ENCODE assay signal across 29 mouse cellular contexts in genomic region chr10:17261825-17262205, GRCm38 (mm10).
DNase-seq lines count a peak whose midpoint lies in the region; ATAC-seq and TF ChIP-seq lines count a peak whose summit lies in the region.
"Had no signal": no experiment of that assay in that cellular context is flagged by ENCODE, and none has a peak within 500 bp of the region (broad histone marks: within the 10 kb centered on the region; RNA-seq: fewer than 3 reads in every experiment).

No protein-coding gene starts in this region.

- H3K9me3 ChIP-seq in intestine, embryonic 15.5 days, result no peaks in the 10 kb centered on the region
- H3K9me3 ChIP-seq in intestine, postnatal 0 days (ENCODE audit: control insufficient read depth), result no peaks in the 10 kb centered on the region
- no peaks in the 10 kb centered on the region for H3K9me3 ChIP-seq in lung, embryonic 14.5 days (ENCODE audit: low read depth, low read length)
- 0 out of 2 replicates have a peak, but pooled peaks cover 9% of the 10 kb centered on the region for H3K9me3 ChIP-seq in limb, embryonic 13.5 days
- H3K9me3 ChIP-seq in heart, embryonic 12.5 days (replicated peaks), result peaks cover 6% of the 10 kb centered on the region
- H3K9me3 ChIP-seq: G1E; limb, embryonic 15.5 days; liver, embryonic 13.5 days had no signal

- no peak for TF ChIP-seq POLR2A in lung, adult 2 months (IDR thresholded peaks at IDR 0.05; ENCODE audit: borderline replicate concordance, extremely low read depth, low read depth, low read length)

- 0 out of 2 replicates have a peak, but pooled peaks cover 3% of the 10 kb centered on the region for H3K4me1 ChIP-seq in intestine, embryonic 15.5 days (replicated peaks)
- H3K4me1 ChIP-seq in intestine, postnatal 0 days (replicated peaks; ENCODE audit: control insufficient read depth, insufficient read depth, low read length), result 0 out of 2 replicates have a peak, but pooled peaks cover 3% of the 10 kb centered on the region
- H3K4me1 ChIP-seq in lung, embryonic 14.5 days (ENCODE audit: insufficient read depth), result peaks cover 5% of the 10 kb centered on the region; the same call in 1 of the 2 replicates
- no peaks in the 10 kb centered on the region for H3K4me1 ChIP-seq in lung, adult 2 months (ENCODE audit: control insufficient read depth, insufficient read depth, low read length)
- peaks cover 31% of the 10 kb centered on the region for H3K4me1 ChIP-seq in limb, embryonic 13.5 days
- no peaks in the 10 kb centered on the region for H3K4me1 ChIP-seq in heart, embryonic 12.5 days (replicated peaks)
- H3K4me1 ChIP-seq: heart, embryonic 13.5 days; liver, embryonic 13.5 days had no signal

- no peaks in the 10 kb centered on the region for H3K27me3 ChIP-seq in intestine, embryonic 15.5 days (replicated peaks)
- no peaks in the 10 kb centered on the region for H3K27me3 ChIP-seq in intestine, postnatal 0 days (replicated peaks; ENCODE audit: control insufficient read depth, insufficient read depth, low read length)
- H3K27me3 ChIP-seq in lung, embryonic 14.5 days (ENCODE audit: insufficient read depth, low read length), result no peaks in the 10 kb centered on the region
- H3K27me3 ChIP-seq in limb, embryonic 13.5 days, result no peaks in the 10 kb centered on the region
- no peaks in the 10 kb centered on the region for H3K27me3 ChIP-seq in heart, embryonic 12.5 days (replicated peaks)
- H3K27me3 ChIP-seq: embryonic facial prominence, embryonic 12.5 days; heart, embryonic 13.5 days; limb, embryonic 15.5 days; liver, embryonic 13.5 days; Patski had no signal

- no peak overlapping the region for H3K4me2 ChIP-seq in intestine, embryonic 15.5 days (replicated peaks)
- no peak overlapping the region for H3K4me2 ChIP-seq in intestine, postnatal 0 days (replicated peaks; ENCODE audit: low read depth)
- H3K4me2 ChIP-seq in lung, embryonic 14.5 days, result no peak overlapping the region
- H3K4me2 ChIP-seq in limb, embryonic 13.5 days (replicated peaks), result no peak overlapping the region
- no peak overlapping the region for H3K4me2 ChIP-seq in heart, embryonic 12.5 days
- H3K4me2 ChIP-seq: embryonic facial prominence, embryonic 12.5 days; heart, embryonic 13.5 days; hindbrain, embryonic 14.5 days; limb, embryonic 15.5 days; liver, embryonic 13.5 days; midbrain, embryonic 11.5 days had no signal

- ATAC-seq in intestine, embryonic 15.5 days, result peak; percentile 55; the same call in 1 of the 2 replicates
- no peak for ATAC-seq in intestine, postnatal 0 days
- ATAC-seq in lung, embryonic 14.5 days (ENCODE audit: insufficient read depth), result no peak
- ATAC-seq in limb, embryonic 13.5 days (ENCODE audit: low FRiP score, low read depth), result peak; percentile 75
- ATAC-seq in heart, embryonic 12.5 days (ENCODE audit: insufficient number of reproducible peaks, low FRiP score), result no peak
- ATAC-seq: midbrain, embryonic 16.5 days had no signal

- no peak for TF ChIP-seq CTCF in intestine, postnatal 0 days (IDR thresholded peaks at IDR 0.05; ENCODE audit: low read depth)
- TF ChIP-seq CTCF in lung, embryonic 14.5 days (IDR thresholded peaks at IDR 0.05; ENCODE audit: low read depth), result no peak
- TF ChIP-seq CTCF in lung, adult 2 months (IDR thresholded peaks at IDR 0.05; ENCODE audit: insufficient read depth, low read length), result no peak

- no peak overlapping the region for H3K4me3 ChIP-seq in intestine, embryonic 15.5 days (replicated peaks)
- no peak overlapping the region for H3K4me3 ChIP-seq in intestine, postnatal 0 days (ENCODE audit: low read depth, low read length)
- H3K4me3 ChIP-seq in lung, embryonic 14.5 days (ENCODE audit: low read depth, low read length), result no peak overlapping the region
- H3K4me3 ChIP-seq in lung, adult 2 months (replicated peaks; ENCODE audit: extremely low read depth, low read depth, low read length), result no peak overlapping the region
- no peak overlapping the region for H3K4me3 ChIP-seq in limb, embryonic 13.5 days
- no peak overlapping the region for H3K4me3 ChIP-seq in heart, embryonic 12.5 days
- H3K4me3 ChIP-seq: embryonic facial prominence, embryonic 12.5 days; heart, embryonic 13.5 days; limb, embryonic 15.5 days; liver, embryonic 13.5 days had no signal

- peak; percentile 62 for DNase-seq in lung, embryonic 14.5 days
- no peak for DNase-seq in lung, adult 2 months
- DNase-seq in heart, adult 18-20 months, result no peak
- DNase-seq: adrenal gland, postnatal 10 days; cerebellum, adult 11 months; cerebellum, adult 9-10 months; cerebellum, postnatal 36 days; gastrocnemius, postnatal 25 days; heart, adult 11 months; heart, postnatal 10 days; kidney, postnatal 14 days; layer of hippocampus, adult 9-11 months; liver, embryonic 13.5 days; lung, adult 18-20 months; lung, postnatal 14 days; spleen, adult 18-20 months; thymus, postnatal 25 days had no signal

- H3K9ac ChIP-seq in intestine, embryonic 15.5 days, result no peak overlapping the region
- H3K9ac ChIP-seq in intestine, postnatal 0 days (ENCODE audit: low read depth, low read length), result no peak overlapping the region
- H3K9ac ChIP-seq in lung, embryonic 14.5 days, result no peak overlapping the region
- H3K9ac ChIP-seq in limb, embryonic 13.5 days, result no peak overlapping the region
- no peak overlapping the region for H3K9ac ChIP-seq in heart, embryonic 12.5 days
- H3K9ac ChIP-seq: embryonic facial prominence, embryonic 12.5 days; heart, embryonic 13.5 days; hindbrain, embryonic 14.5 days; limb, embryonic 15.5 days; liver, embryonic 13.5 days had no signal

- 12% methylated on average over 3 of the region's 3 CpGs for whole genome bisulfite sequencing in intestine, embryonic 15.5 days
- 8% methylated on average over 3 of the region's 3 CpGs for WGBS in intestine, postnatal 0 days
- WGBS in lung, embryonic 14.5 days, result 34% methylated on average over 3 of the region's 3 CpGs
- 53% methylated on average over 3 of the region's 3 CpGs for WGBS in lung, adult 2 months
- 4% methylated on average over 3 of the region's 3 CpGs for WGBS in limb, embryonic 13.5 days
- WGBS in heart, embryonic 12.5 days, result 61% methylated on average over 3 of the region's 3 CpGs

- no peaks in the 10 kb centered on the region for H3K36me3 ChIP-seq in intestine, embryonic 15.5 days
- no peaks in the 10 kb centered on the region for H3K36me3 ChIP-seq in intestine, postnatal 0 days (ENCODE audit: control insufficient read depth, insufficient read depth)
- no peaks in the 10 kb centered on the region for H3K36me3 ChIP-seq in lung, embryonic 14.5 days (ENCODE audit: insufficient read depth)
- H3K36me3 ChIP-seq in limb, embryonic 13.5 days, result no peaks in the 10 kb centered on the region
- H3K36me3 ChIP-seq in heart, embryonic 12.5 days, result no peaks in the 10 kb centered on the region
- H3K36me3 ChIP-seq: embryonic facial prominence, embryonic 12.5 days; G1E; heart, embryonic 13.5 days; limb, embryonic 15.5 days; liver, embryonic 13.5 days had no signal

- no peak overlapping the region for H3K27ac ChIP-seq in intestine, embryonic 15.5 days
- no peak overlapping the region for H3K27ac ChIP-seq in intestine, postnatal 0 days (ENCODE audit: low read depth, low read length)
- H3K27ac ChIP-seq in lung, embryonic 14.5 days (ENCODE audit: low read depth), result no peak overlapping the region
- no peak overlapping the region for H3K27ac ChIP-seq in limb, embryonic 13.5 days
- no peak overlapping the region for H3K27ac ChIP-seq in heart, embryonic 12.5 days (ENCODE audit: poor library complexity, severe bottlenecking)
- H3K27ac ChIP-seq: embryonic facial prominence, embryonic 12.5 days; heart, embryonic 13.5 days; hindbrain, embryonic 14.5 days; liver, embryonic 13.5 days had no signal

Comparison
In these comparisons a context has a peak if more than half of its experiments do, and no peak if none do; other contexts are left out.
1. ATAC-seq: peak in intestine, embryonic 15.5 days (single experiment) and limb, embryonic 13.5 days (single experiment); none in intestine, postnatal 0 days (single experiment), lung, embryonic 14.5 days (single experiment) and heart, embryonic 12.5 days (single experiment).